Mouse (Mus musculus) bone marrow macrophage, adult 2 months (primary cell): ENCODE results near the gene 4930579G24Rik.

Experiments used
- CTCF ChIP-seq: IDR thresholded peaks from 2 replicates; pipeline ENCODE4 v1.5.1; 2012; ENCODE audit warnings: low read depth, mild to moderate bottlenecking, low read length, moderate library complexity
- POLR2A ChIP-seq: IDR thresholded peaks from 2 replicates; pipeline ENCODE4 v1.6.1; 2012; ENCODE audit warnings: mild to moderate bottlenecking, low read depth, low read length, borderline replicate concordance

DNA sequence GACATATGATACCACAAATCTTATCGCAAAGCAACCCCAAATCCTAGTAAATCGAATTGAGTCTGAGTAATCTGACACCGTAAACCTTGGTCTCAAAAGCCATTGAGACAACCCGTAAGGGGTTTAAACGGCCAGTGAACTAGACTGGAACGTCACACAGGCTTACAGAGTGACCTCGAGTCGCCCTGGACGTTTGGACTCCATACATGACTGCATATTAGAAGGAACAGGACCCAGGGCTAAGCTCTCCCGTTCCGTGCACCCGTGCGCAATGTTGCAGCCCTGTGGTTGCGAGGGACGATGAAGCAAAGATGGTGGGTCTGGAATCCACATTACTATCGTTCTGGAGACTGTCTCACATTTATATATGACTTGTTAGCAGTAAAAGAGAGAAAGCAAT lies 43.3 kb downstream of the 4930579G24Rik start:
- no peak for TF ChIP-seq CTCF
- TF ChIP-seq POLR2A = no peak
